Mouse (Mus musculus): Measurements from ENCODE around the gene Synj2. TPM values are rescaled to one million over a fixed set of nuclear protein-coding genes. Genes with fewer than 3 reads are reported as not detected.

Synj2 gene
- total RNA-seq, 2 experiments from 2014 or later: 121 to 135 TPM

GRCm38 (mm10) chr17:5973536-5973935 lies 32.5 kb downstream of the Synj2 start:
- no peak for DNase-seq (ENCODE audit: low spot score in 2 of 2)

GRCm38 (mm10) chr17:5975099-5975977 lies 34.3 kb downstream of the Synj2 start:
- peak; percentile 77 to 85 for DNase-seq (ENCODE audit: low spot score in 2 of 2)

- DNase-seq (ENCODE audit: low spot score in 2 of 2): peak; percentile 58 to 68
These were observed 35.4 kb downstream of the Synj2 start for GRCm38 (mm10) chr17:5976221-5977055.

GRCm38 (mm10) chr17:5977056-5977920 lies 36.2 kb downstream of the Synj2 start:
- peak in 1 of 2 experiments; percentile 40 for DNase-seq (ENCODE audit: low spot score in 2 of 2)

GRCm38 (mm10) chr17:5977921-5978504 lies 36.9 kb downstream of the Synj2 start:
- no peak for DNase-seq (ENCODE audit: low spot score in 2 of 2)

- DNase-seq (ENCODE audit: low spot score in 2 of 2): no peak
These were observed 37.5 kb downstream of the Synj2 start for GRCm38 (mm10) chr17:5978505-5979077.

GRCm38 (mm10) chr17:5980860-5981259 lies 39.8 kb downstream of the Synj2 start:
- no peak for DNase-seq (ENCODE audit: low spot score in 2 of 2)

- no peak for DNase-seq (ENCODE audit: low spot score in 2 of 2)
These were observed 42.1 kb downstream of the Synj2 start for GRCm38 (mm10) chr17:5983150-5983549.

GRCm38 (mm10) chr17:5983901-5984300 lies 42.8 kb downstream of the Synj2 start:
- DNase-seq (ENCODE audit: low spot score in 2 of 2): no peak

GRCm38 (mm10) chr17:5984700-5985231 lies 43.7 kb downstream of the Synj2 start:
- DNase-seq (ENCODE audit: low spot score in 2 of 2): no peak

- no peak for DNase-seq (ENCODE audit: low spot score in 2 of 2)
These were observed 44.2 kb downstream of the Synj2 start for GRCm38 (mm10) chr17:5985271-5985670.

GRCm38 (mm10) chr17:5987271-5988056 lies 46.4 kb downstream of the Synj2 start:
- DNase-seq (ENCODE audit: low spot score in 2 of 2): no peak

GRCm38 (mm10) chr17:5988102-5988501 lies 47.0 kb downstream of the Synj2 start:
- no peak for DNase-seq (ENCODE audit: low spot score in 2 of 2)

GRCm38 (mm10) chr17:5992866-5993580 lies 51.9 kb downstream of the Synj2 start:
- no peak for DNase-seq (ENCODE audit: low spot score in 2 of 2)

GRCm38 (mm10) chr17:5993581-5994260 lies 52.6 kb downstream of the Synj2 start:
- DNase-seq (ENCODE audit: low spot score in 2 of 2): no peak

GRCm38 (mm10) chr17:5994606-5995005 lies 53.5 kb downstream of the Synj2 start:
- peak in 1 of 2 experiments; percentile 50 for DNase-seq (ENCODE audit: low spot score in 2 of 2)

GRCm38 (mm10) chr17:5996589-5996988 lies 55.5 kb downstream of the Synj2 start:
- no peak for DNase-seq (ENCODE audit: low spot score in 2 of 2)
